ENCODE assay signal across 15 mouse cellular contexts in genomic region chr1:152220804-152221565, GRCm38 (mm10).
DNase-seq lines count a peak whose midpoint lies in the region; ATAC-seq and TF ChIP-seq lines count a peak whose summit lies in the region.
"Had no signal": no experiment of that assay in that cellular context is flagged by ENCODE, and none has a peak within 500 bp of the region (broad histone marks: within the 10 kb centered on the region; RNA-seq: fewer than 3 reads in every experiment).

No protein-coding gene starts in this region.

- no peaks in the 10 kb centered on the region for H3K79me2 ChIP-seq in MEL (ENCODE audit: control insufficient read depth, insufficient read depth, low read length, poor library complexity)

- no peak for ATAC-seq in intestine, embryonic 15.5 days
- ATAC-seq: forebrain, embryonic 13.5 days had no signal

- intact Hi-C loops in heart, postnatal 36 days (cut with DNase I), result no loop called here

- H3K4me1 ChIP-seq in MEL (ENCODE audit: control insufficient read depth in 1 of 2, insufficient read depth in 2 of 2, low read length in 2 of 2), result no peaks in the 10 kb centered on the region
- peaks cover 2% of the 10 kb centered on the region; the same call in 1 of the 2 replicates for H3K4me1 ChIP-seq in intestine, embryonic 15.5 days (replicated peaks)
- H3K4me1 ChIP-seq: liver, embryonic 15.5 days; neural tube, embryonic 13.5 days had no signal

- no peak overlapping the region for H3K27ac ChIP-seq in MEL (ENCODE audit: control insufficient read depth, low read depth, low read length)
- no peak overlapping the region for H3K27ac ChIP-seq in intestine, embryonic 15.5 days
- H3K27ac ChIP-seq: forebrain, embryonic 13.5 days; heart, embryonic 13.5 days; limb, embryonic 13.5 days; liver, embryonic 15.5 days; neural tube, embryonic 13.5 days had no signal

- no peaks in the 10 kb centered on the region for H3K36me3 ChIP-seq in MEL (ENCODE audit: control insufficient read depth in 1 of 2, insufficient read depth in 2 of 2, low read length in 2 of 2)
- H3K36me3 ChIP-seq in intestine, embryonic 15.5 days, result no peaks in the 10 kb centered on the region
- H3K36me3 ChIP-seq: heart, embryonic 13.5 days; limb, embryonic 13.5 days; liver, embryonic 15.5 days; neural tube, embryonic 13.5 days had no signal

- WGBS in intestine, embryonic 15.5 days, result 57% methylated on average over 14 of the region's 14 CpGs

- no peak overlapping the region for H3K4me3 ChIP-seq in MEL (ENCODE audit: control insufficient read depth in 1 of 2, insufficient read depth in 1 of 2, low read depth in 2 of 2, low read length in 2 of 2)
- H3K4me3 ChIP-seq in intestine, embryonic 15.5 days (replicated peaks), result no peak overlapping the region
- H3K4me3 ChIP-seq: forebrain, embryonic 13.5 days; heart, embryonic 13.5 days; limb, embryonic 13.5 days; liver, embryonic 15.5 days; neural tube, embryonic 13.5 days had no signal

- DNase-seq in heart, adult 11 months, result peak; percentile 82
- DNase-seq in heart, postnatal 4 days, result no peak
- peak; percentile 22 for DNase-seq in right cerebral cortex, adult 18-20 months
- no peak for DNase-seq in right cerebral cortex, postnatal 10 days (ENCODE audit: low spot score in 2 of 2)
- DNase-seq in MEL (ENCODE audit: low read depth, low spot score), result no peak
- DNase-seq in heart, postnatal 36 days, result no peak
- DNase-seq: cerebellum, adult 9-11 months; embryo, embryonic 11 days; lung, postnatal 10 days had no signal

- TF ChIP-seq CTCF in MEL (IDR thresholded peaks at IDR 0.05 in 2 of 3, conservative IDR thresholded peaks at IDR 0.05 in 1 of 3; ENCODE audit: control insufficient read depth in 1 of 3, insufficient read depth in 1 of 3, low read depth in 2 of 3, low read length in 3 of 3, poor library complexity in 1 of 3, severe bottlenecking in 1 of 3), result peak in 1 of 3 experiments; percentile 7; a peak in 1 of 6 replicates

- TF ChIP-seq POLR2A in MEL (IDR thresholded peaks at IDR 0.05; ENCODE audit: control insufficient read depth in 1 of 2, insufficient read depth in 1 of 2, low read depth in 1 of 2, low read length in 2 of 2, poor library complexity in 1 of 2), result no peak

- H3K4me2 ChIP-seq in intestine, embryonic 15.5 days (replicated peaks), result no peak overlapping the region
- H3K4me2 ChIP-seq: forebrain, embryonic 13.5 days; heart, embryonic 13.5 days; limb, embryonic 13.5 days; liver, embryonic 15.5 days; neural tube, embryonic 13.5 days had no signal

- H3K9ac ChIP-seq in MEL (ENCODE audit: control insufficient read depth, low read depth, low read length, poor library complexity, severe bottlenecking), result no peak overlapping the region
- H3K9ac ChIP-seq in intestine, embryonic 15.5 days, result no peak overlapping the region
- H3K9ac ChIP-seq: forebrain, embryonic 13.5 days; heart, embryonic 13.5 days; limb, embryonic 13.5 days; liver, embryonic 15.5 days; neural tube, embryonic 13.5 days had no signal

- TF ChIP-seq RAD21 in MEL (IDR thresholded peaks at IDR 0.05; ENCODE audit: low read depth, low read length), result no peak; the same call in 1 of the 2 replicates

- H3K27me3 ChIP-seq in MEL (ENCODE audit: control insufficient read depth in 1 of 2, insufficient read depth in 2 of 2, low read length in 2 of 2), result no peaks in the 10 kb centered on the region; a peak in 1 of 4 replicates
- no peaks in the 10 kb centered on the region for H3K27me3 ChIP-seq in intestine, embryonic 15.5 days (replicated peaks)
- H3K27me3 ChIP-seq: forebrain, embryonic 13.5 days; heart, embryonic 13.5 days; limb, embryonic 13.5 days; liver, embryonic 15.5 days; neural tube, embryonic 13.5 days had no signal

- TF ChIP-seq EP300 in MEL (IDR thresholded peaks at IDR 0.05; ENCODE audit: low read depth in 1 of 2, low read length in 2 of 2), result no peak

- no peaks in the 10 kb centered on the region for H3K9me3 ChIP-seq in MEL (replicated peaks; ENCODE audit: insufficient read depth, low read length)
- no peaks in the 10 kb centered on the region for H3K9me3 ChIP-seq in intestine, embryonic 15.5 days
- H3K9me3 ChIP-seq: heart, embryonic 13.5 days; limb, embryonic 13.5 days; liver, embryonic 15.5 days; neural tube, embryonic 13.5 days had no signal

TF ChIP-seq in MEL, 35 proteins besides CTCF, POLR2A, EP300 and RAD21:
- no peak for TF ChIP-seq POLR2AphosphoS2 (IDR thresholded peaks at IDR 0.05; ENCODE audit: low read length)
- peak; percentile 20; the same call in 1 of the 2 replicates for TF ChIP-seq SMC3 (IDR thresholded peaks at IDR 0.05; ENCODE audit: low read depth, low read length)
TF ChIP-seq in MEL: peak in this region for 1.

Comparison
In these comparisons a context has a peak if more than half of its experiments do, and no peak if none do; other contexts are left out.
1. DNase-seq: peak in heart, adult 11 months (single experiment) and right cerebral cortex, adult 18-20 months (single experiment); none in heart, postnatal 4 days (single experiment), right cerebral cortex, postnatal 10 days (0 of 2), MEL (single experiment) and heart, postnatal 36 days (0 of 2).